Mouse (Mus musculus): ENCODE measurements around the gene Pde10a. TPM values are rescaled to one million over a fixed set of nuclear protein-coding genes. Genes with fewer than 3 reads are reported as not detected.
A peak's percentile ranks its signal among the peaks of the same experiment; 100 is the strongest.

The Pde10a gene
- total RNA-seq, 2 experiments from 2014 or later = 67.6 to 71.6 TPM

DNA sequence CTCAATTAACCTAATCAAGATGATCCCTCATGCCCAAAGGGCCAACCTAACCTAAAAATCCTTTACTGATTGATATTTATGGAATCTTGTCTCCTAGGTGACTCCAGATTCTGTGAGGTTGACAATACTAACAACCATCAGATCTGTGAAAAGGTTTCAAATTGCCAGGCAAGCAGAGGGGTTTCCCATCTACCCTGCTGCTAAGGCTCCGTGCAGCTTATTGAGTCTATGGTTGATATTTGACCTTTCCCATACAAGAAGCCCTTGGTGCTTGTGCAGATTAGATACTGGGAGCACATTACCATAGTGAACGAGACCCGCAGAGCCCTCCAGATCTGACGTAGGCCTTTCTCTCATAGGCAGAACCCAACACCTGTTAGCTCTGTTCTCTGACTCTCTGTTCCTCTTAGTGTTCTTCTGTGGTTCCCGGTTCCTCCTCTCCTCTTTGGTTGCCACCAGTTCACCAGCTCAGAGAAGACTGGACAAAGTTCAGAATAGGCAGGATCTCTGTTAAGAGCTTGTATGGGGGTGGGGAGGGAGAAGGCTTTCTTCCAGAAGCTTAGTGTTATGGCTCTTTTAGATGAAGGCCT, 240.9 kb downstream of the Pde10a start:
- no peak for TF ChIP-seq CTCF (conservative IDR thresholded peaks at IDR 0.05)
- no peak for DNase-seq (ENCODE audit: low spot score in 2 of 2)
- Histone ChIP-seq H3K27ac (no peak overlapping the region), H3K4me3 (no peak overlapping the region)

DNA sequence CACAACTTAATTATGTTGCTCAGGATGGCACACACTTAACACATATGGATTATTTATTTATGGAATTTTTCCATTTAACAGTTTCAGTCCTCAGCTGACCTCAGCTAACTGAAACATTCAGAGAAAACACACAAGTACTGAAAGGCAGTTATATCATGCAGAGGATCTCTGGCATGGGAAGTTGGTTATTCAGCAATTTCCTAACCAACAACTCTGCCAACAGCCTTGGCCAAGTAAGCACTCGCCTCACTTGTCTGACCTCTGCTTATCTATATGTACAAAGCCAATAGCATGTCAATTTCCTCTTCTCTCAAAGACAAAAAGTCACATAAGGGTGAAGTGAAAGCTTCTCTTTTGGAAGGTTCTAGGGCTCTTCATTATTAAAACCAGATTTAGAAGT, 244.0 kb downstream of the Pde10a start:
- no peak for DNase-seq (ENCODE audit: low spot score in 2 of 2)
- Histone ChIP-seq H3K4me3 (no peak overlapping the region), H3K27ac (no peak overlapping the region)
- TF ChIP-seq CTCF (conservative IDR thresholded peaks at IDR 0.05) = no peak

DNA sequence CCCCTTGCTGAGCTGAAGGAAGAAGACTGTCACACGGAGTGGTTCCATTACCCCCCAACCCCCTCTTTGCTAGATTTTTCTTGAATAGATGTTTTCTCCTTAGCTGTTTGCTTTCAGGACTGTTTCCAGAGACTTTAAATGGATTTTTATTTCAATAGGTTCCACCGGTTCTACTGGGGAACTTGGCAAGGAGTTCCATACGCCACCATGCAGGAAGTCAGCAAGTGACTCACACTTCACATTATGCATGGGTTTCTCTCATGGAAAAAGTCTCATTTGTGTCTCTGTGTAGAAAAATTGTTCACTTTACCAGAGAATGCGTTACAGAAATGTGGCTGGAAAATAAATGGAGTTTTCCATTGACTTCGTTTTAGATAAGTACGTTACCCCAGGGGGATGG, 248.2 kb downstream of the Pde10a start:
- peak; percentile 29 to 63 for DNase-seq (ENCODE audit: low spot score in 2 of 2)
- no peak for TF ChIP-seq CTCF (conservative IDR thresholded peaks at IDR 0.05)
- H3K27ac ChIP-seq = no peak overlapping the region
- no peak overlapping the region for H3K4me3 ChIP-seq

DNA sequence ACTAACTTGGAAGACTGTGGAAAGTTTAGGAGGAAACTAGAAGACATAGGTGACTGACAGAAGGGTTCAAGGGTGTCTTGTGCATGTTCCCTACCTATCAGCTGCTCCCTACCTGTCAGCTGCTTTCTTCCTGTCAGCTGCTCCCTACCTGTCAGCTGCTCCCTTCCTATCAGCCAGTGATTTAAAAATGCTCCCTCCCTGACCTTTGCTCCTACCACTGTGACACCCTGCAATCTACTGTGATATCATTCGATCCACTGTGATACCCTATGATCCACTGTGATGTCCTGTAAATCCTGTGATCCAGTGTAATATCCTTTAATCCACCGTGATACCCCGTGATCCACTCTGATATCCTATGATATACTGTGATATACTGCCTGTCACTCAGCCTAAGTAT, 249.1 kb downstream of the Pde10a start:
- no peak for TF ChIP-seq CTCF (conservative IDR thresholded peaks at IDR 0.05)
- H3K4me3 ChIP-seq = no peak overlapping the region
- DNase-seq (ENCODE audit: low spot score in 2 of 2) = no peak

DNA sequence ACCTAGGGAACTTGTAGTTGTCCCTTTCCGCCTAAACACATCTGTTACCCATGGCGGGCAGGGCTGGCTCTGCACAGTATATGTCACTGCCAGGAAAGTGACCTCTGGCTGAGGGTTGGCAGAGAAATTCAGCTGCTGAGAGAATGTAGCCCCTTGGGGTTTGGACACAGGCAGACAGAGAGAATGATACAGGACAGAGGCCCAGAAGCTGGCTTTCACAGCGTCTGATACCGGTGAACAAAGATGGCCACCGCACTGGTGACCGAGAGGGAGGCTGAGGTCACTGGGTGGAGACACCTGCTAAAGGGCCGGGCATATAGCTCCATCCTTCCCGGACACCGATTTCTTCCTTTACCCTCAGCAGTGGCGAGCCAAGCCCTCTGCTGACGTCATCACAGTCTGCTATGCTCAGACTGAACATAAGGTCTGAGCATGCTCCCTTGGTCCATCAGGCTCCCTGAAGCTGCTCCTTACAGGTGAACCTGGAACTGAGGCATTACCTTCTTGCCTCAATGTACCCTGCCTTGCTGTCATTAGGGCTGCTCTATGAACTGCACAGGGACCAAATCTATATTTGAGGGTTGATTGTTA, 250.5 kb downstream of the Pde10a start:
- no peak for TF ChIP-seq CTCF (conservative IDR thresholded peaks at IDR 0.05)
- H3K27ac ChIP-seq = no peak overlapping the region
- no peak for DNase-seq (ENCODE audit: low spot score in 2 of 2)
- H3K4me3 ChIP-seq = no peak overlapping the region

More for the DNA sequence above, 249.1 kb downstream of the Pde10a start:
- no peak overlapping the region for H3K27ac ChIP-seq

DNA sequence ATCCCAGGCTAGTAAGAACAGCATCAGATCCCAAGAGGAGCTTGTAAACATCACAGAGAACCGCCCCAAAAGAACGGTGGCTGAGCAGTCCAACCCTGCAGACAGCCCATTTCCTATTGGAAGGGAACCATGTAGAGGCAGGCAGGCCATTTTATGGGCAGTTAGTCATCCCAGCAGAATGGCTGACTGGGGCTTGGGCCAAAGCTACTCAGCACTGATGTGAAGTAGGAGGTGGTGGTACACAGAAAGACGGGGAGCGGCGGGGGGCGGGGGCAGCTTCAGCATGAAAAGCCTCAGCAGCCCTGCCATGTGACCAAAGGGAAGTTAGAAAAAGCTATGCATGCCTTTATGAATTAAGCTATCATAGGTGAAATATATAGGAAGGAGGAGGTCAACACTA, 252.5 kb downstream of the Pde10a start:
- Histone ChIP-seq H3K4me3 (no peak overlapping the region), H3K27ac (no peak overlapping the region)
- DNase-seq (ENCODE audit: low spot score in 2 of 2) = no peak
- no peak for TF ChIP-seq CTCF (conservative IDR thresholded peaks at IDR 0.05)

DNA sequence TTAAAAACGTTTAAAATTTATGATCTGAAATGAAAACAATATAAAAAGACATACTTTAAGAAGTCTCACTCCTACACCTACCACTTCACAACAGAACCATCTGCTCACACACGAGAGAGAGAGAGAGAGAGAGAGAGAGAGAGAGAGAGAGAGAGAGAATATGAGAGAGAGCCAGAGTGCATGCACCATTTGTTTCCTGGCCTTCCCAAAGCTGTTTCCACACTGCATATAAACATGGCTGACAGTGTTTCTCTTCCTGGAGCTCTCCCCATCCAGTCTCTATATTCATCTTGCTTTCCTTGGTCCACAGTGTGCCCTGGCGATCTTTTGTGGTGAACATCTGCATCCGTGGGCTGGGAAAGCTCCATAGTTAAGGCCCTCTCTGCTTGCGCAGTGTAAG, 253.7 kb downstream of the Pde10a start:
- Histone ChIP-seq H3K27ac (no peak overlapping the region), H3K4me3 (no peak overlapping the region)
- no peak for TF ChIP-seq CTCF (conservative IDR thresholded peaks at IDR 0.05)
- DNase-seq (ENCODE audit: low spot score in 2 of 2) = no peak

DNA sequence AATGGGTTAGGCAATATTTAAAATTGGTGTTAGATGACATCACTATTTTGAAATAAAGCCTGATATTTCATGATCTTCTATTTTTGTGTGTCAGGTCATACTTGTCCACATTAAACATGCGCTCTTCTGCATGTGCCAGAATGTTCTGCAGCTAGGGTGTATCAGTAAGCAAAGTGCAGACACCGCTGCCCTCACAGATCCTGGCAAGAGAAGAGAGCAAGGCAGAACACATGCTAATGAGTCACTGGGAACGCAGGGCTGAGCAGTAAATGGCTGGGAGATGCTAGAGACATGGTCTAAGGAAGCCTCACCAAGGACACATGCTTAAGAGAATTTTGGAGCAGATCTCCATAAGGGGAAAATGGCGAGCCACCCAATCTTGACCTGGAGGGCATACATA, 255.3 kb downstream of the Pde10a start:
- Histone ChIP-seq H3K4me3 (no peak overlapping the region), H3K27ac (no peak overlapping the region)
- DNase-seq (ENCODE audit: low spot score in 2 of 2) = no peak
- TF ChIP-seq CTCF (conservative IDR thresholded peaks at IDR 0.05) = no peak

DNA sequence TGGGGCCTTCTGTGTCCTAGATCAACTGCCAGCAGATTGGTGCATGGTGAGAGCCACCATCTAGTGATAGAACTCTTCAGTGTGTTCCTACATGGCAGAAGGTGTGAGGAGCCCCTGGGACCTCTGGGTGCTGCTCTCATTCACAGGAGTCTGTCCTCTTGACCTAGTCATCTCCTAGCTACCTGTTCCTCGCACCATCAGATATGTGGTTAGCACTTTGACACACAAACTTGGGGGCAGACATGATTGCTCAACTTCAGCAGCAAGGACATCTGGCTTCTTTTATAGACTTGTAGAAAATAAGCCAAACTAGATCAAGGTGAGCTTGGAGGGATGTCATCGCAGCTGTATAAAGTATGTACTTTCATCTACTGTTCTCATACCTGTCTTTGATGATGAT, 255.9 kb downstream of the Pde10a start:
- Histone ChIP-seq H3K4me3 (no peak overlapping the region), H3K27ac (no peak overlapping the region)
- DNase-seq (ENCODE audit: low spot score in 2 of 2) = no peak
- no peak for TF ChIP-seq CTCF (conservative IDR thresholded peaks at IDR 0.05)

DNA sequence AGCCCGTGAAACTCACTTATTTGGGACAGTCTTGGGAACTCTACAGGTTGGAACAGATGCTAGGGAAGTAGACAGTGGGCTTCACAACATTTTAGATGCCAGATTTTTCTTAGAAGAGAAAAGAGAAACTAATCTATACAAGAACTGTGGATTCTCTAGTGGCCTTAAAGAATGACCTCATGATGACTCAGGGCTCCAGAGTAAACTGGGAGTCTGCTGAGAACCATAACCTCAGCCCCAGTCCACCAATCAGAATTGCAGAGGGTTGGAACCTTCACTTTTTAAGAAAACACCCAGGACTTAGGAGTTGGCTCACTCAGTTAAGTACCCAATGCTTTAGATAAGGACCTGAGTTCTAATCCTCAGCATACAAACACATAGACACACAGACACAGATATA, 256.4 kb downstream of the Pde10a start:
- Histone ChIP-seq H3K4me3 (no peak overlapping the region), H3K27ac (no peak overlapping the region)
- no peak for DNase-seq (ENCODE audit: low spot score in 2 of 2)
- no peak for TF ChIP-seq CTCF (conservative IDR thresholded peaks at IDR 0.05)

DNA sequence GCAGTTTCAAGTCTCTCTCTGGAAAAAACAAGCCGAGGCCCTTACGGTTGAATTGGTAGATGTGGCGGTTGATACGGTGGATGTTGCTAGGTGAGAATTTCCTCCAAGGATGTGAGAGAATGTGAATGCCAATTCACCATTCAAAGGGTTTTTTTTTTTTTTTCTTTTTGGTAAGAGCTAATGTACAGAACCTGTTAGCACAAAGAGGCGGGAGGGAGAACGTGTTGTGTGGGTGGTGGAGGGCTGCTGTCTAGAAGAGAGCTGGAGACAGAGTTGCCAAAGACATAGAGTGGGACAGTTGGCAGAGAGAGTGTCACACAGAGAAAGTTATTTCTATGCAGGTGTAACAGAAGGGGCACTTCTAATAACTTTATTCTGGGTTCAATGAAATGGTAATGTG, 260.7 kb downstream of the Pde10a start:
- TF ChIP-seq CTCF (conservative IDR thresholded peaks at IDR 0.05) = no peak
- H3K4me3 ChIP-seq = no peak overlapping the region
- H3K27ac ChIP-seq = no peak overlapping the region
- peak in 1 of 2 experiments; percentile 58 for DNase-seq (ENCODE audit: low spot score in 2 of 2)

DNA sequence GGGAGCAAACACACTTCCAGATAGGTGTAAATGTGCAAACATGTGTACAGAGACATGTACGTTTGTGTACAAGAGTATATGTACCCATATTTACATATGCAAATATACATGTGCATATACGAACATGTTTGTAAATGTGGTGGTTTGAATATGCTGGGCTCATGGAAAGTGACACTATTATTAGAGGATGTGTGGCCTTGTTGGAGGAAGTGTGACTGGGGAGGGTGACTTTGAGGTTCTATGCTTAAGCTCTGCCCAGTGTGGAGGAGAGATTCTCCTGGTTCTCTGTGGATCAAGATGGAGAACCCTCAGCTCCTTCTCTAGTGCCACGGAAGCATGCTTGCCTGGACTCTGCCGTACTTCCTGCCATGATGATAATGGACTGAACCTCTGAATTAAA, 261.3 kb downstream of the Pde10a start:
- no peak overlapping the region for H3K27ac ChIP-seq
- DNase-seq (ENCODE audit: low spot score in 2 of 2) = no peak
- H3K4me3 ChIP-seq = no peak overlapping the region
- TF ChIP-seq CTCF (conservative IDR thresholded peaks at IDR 0.05) = no peak

DNA sequence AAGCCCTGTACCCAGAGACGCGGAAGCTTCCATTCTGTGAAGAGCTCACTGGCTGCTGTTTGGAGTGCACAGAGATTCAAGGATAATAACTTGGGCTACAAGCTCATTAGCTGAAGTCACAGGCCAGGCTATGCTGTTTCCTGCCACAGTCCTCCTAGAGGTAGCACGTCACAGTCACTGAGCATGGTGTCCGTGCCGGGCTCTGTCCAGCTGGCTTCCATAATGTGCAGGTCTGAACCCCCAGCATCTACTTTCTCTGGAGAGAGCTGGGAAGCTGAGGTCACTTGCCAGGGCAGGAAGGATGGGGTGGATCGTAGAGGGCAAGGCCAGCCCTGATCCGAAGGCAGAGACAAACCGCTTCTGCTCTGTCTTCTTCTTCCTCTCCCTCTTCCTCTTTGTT, 262.6 kb downstream of the Pde10a start:
- H3K4me3 ChIP-seq = no peak overlapping the region
- DNase-seq (ENCODE audit: low spot score in 2 of 2) = no peak
- H3K27ac ChIP-seq = no peak overlapping the region
- no peak for TF ChIP-seq CTCF (conservative IDR thresholded peaks at IDR 0.05)

DNA sequence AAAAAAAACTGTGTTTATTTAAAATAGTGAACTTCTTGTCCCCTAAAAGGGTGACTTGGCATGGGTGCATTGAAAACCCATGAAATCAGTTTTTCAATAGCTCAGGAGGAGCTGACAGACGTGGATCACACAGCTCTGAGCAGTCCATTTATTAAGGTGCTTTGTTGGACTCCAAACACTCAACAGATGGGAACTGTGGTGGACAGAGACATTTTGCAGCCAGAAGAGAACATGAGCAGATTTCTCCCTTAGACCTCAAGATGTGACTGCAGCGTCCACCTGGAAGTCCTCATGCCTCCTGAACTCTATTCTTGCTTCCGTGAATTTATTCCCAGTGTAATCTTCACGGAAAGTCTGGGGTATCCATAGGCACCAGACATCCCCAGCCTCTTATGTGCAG, 266.4 kb downstream of the Pde10a start:
- TF ChIP-seq CTCF (conservative IDR thresholded peaks at IDR 0.05) = no peak
- H3K4me3 ChIP-seq = no peak overlapping the region
- no peak for DNase-seq (ENCODE audit: low spot score in 2 of 2)
- H3K27ac ChIP-seq = no peak overlapping the region
